Mouse (Mus musculus): ENCODE results near the gene 1700001C19Rik. TPM values are rescaled to one million over a fixed set of nuclear protein-coding genes. Genes with fewer than 3 reads are reported as not detected.

The 1700001C19Rik gene
- polyA plus RNA-seq, 1 experiment from 2014 or later, result 7.8 TPM

- Histone ChIP-seq H3K4me1 (ENCODE audit: insufficient read depth) (peaks cover 12% of the 10 kb centered on the region), H3K9ac (replicated peaks) (no peak overlapping the region), H3K27ac (ENCODE audit: low read depth) (no peak overlapping the region), H3K4me2 (ENCODE audit: low read depth, low read length) (no peak overlapping the region), H3K9me3 (ENCODE audit: low read length) (no peaks in the 10 kb centered on the region), H3K36me3 (replicated peaks; ENCODE audit: insufficient read depth, low read length) (no peaks in the 10 kb centered on the region), H3K27me3 (ENCODE audit: insufficient read depth, low read length) (no peaks in the 10 kb centered on the region), H3K4me3 (ENCODE audit: low read depth, low read length) (no peak overlapping the region)
- DNase-seq (peak; percentile 63), ATAC-seq (no peak)
- 64% methylated on average over 3 of the region's 3 CpGs for WGBS (ENCODE audit: insufficient replicate concordance)
- peak; percentile 73 for TF ChIP-seq CTCF (IDR thresholded peaks at IDR 0.05; ENCODE audit: low read depth)
- no peak for TF ChIP-seq EP300 (IDR thresholded peaks at IDR 0.05; ENCODE audit: low read depth)
These were observed 38.5 kb upstream of the 1700001C19Rik start for GRCm38 (mm10) chr17:47475714-47476113.

- 80% methylated on average over 4 of the region's 4 CpGs for WGBS (ENCODE audit: insufficient replicate concordance)
- no peak overlapping the region for H3K27ac ChIP-seq (ENCODE audit: low read depth)
- no peaks in the 10 kb centered on the region for H3K27me3 ChIP-seq (ENCODE audit: insufficient read depth, low read length)
- no peak overlapping the region for H3K9ac ChIP-seq (replicated peaks)
- TF ChIP-seq EP300 (IDR thresholded peaks at IDR 0.05; ENCODE audit: low read depth) (no peak), CTCF (IDR thresholded peaks at IDR 0.05; ENCODE audit: low read depth) (no peak)
- no peak overlapping the region for H3K4me2 ChIP-seq (ENCODE audit: low read depth, low read length)
- no peak overlapping the region for H3K4me3 ChIP-seq (ENCODE audit: low read depth, low read length)
- ATAC-seq (no peak), DNase-seq (no peak)
- H3K9me3 ChIP-seq (ENCODE audit: low read length), result no peaks in the 10 kb centered on the region
- no peaks in the 10 kb centered on the region for H3K36me3 ChIP-seq (replicated peaks; ENCODE audit: insufficient read depth, low read length)
- peaks cover 12% of the 10 kb centered on the region for H3K4me1 ChIP-seq (ENCODE audit: insufficient read depth)
These were observed 38.0 kb upstream of the 1700001C19Rik start for GRCm38 (mm10) chr17:47475181-47475580.

GRCm38 (mm10) chr17:47474250-47474649 lies 37.1 kb upstream of the 1700001C19Rik start:
- no peak overlapping the region for H3K4me2 ChIP-seq (ENCODE audit: low read depth, low read length)
- TF ChIP-seq EP300 (IDR thresholded peaks at IDR 0.05; ENCODE audit: low read depth), result no peak
- TF ChIP-seq CTCF (IDR thresholded peaks at IDR 0.05; ENCODE audit: low read depth), result no peak
- H3K4me1 ChIP-seq (ENCODE audit: insufficient read depth), result peaks cover 12% of the 10 kb centered on the region
- WGBS (ENCODE audit: insufficient replicate concordance), result 76% methylated on average over 4 of the region's 4 CpGs
- no peak overlapping the region for H3K4me3 ChIP-seq (ENCODE audit: low read depth, low read length)
- H3K27ac ChIP-seq (ENCODE audit: low read depth), result no peak overlapping the region
- no peak for DNase-seq
- no peaks in the 10 kb centered on the region for H3K27me3 ChIP-seq (ENCODE audit: insufficient read depth, low read length)
- H3K9ac ChIP-seq (replicated peaks), result no peak overlapping the region
- H3K36me3 ChIP-seq (replicated peaks; ENCODE audit: insufficient read depth, low read length), result no peaks in the 10 kb centered on the region
- H3K9me3 ChIP-seq (ENCODE audit: low read length), result no peaks in the 10 kb centered on the region
- ATAC-seq, result no peak

- no peak overlapping the region for H3K9ac ChIP-seq (replicated peaks)
- no peaks in the 10 kb centered on the region for H3K9me3 ChIP-seq (ENCODE audit: low read length)
- peak; percentile 93 for TF ChIP-seq CTCF (IDR thresholded peaks at IDR 0.05; ENCODE audit: low read depth)
- no peak for TF ChIP-seq EP300 (IDR thresholded peaks at IDR 0.05; ENCODE audit: low read depth)
- peak overlapping the region; percentile 6; the same call in 1 of the 2 replicates for H3K4me2 ChIP-seq (ENCODE audit: low read depth, low read length)
- no peaks in the 10 kb centered on the region for H3K27me3 ChIP-seq (ENCODE audit: insufficient read depth, low read length)
- 6% methylated on average over 8 of the region's 8 CpGs for whole genome bisulfite sequencing (ENCODE audit: insufficient replicate concordance)
- peaks cover 12% of the 10 kb centered on the region for H3K4me1 ChIP-seq (ENCODE audit: insufficient read depth)
- DNase-seq (peak; percentile 79), ATAC-seq (peak; percentile 52)
- H3K27ac ChIP-seq (ENCODE audit: low read depth), result 0 out of 2 replicates have a peak overlapping the region, but pooled peaks have one; percentile 57
- H3K36me3 ChIP-seq (replicated peaks; ENCODE audit: insufficient read depth, low read length), result no peaks in the 10 kb centered on the region
- no peak overlapping the region for H3K4me3 ChIP-seq (ENCODE audit: low read depth, low read length)
These were observed 36.3 kb upstream of the 1700001C19Rik start for GRCm38 (mm10) chr17:47473434-47473974.

- 38% methylated on average over 15 of the region's 15 CpGs for WGBS (ENCODE audit: insufficient replicate concordance)
- H3K36me3 ChIP-seq (replicated peaks; ENCODE audit: insufficient read depth, low read length), result no peaks in the 10 kb centered on the region; the same call in none of the 2 replicates
- no peak overlapping the region for H3K4me3 ChIP-seq (ENCODE audit: low read depth, low read length)
- peak overlapping the region; percentile 6; the same call in 1 of the 2 replicates for H3K4me2 ChIP-seq (ENCODE audit: low read depth, low read length)
- DNase-seq, result no peak
- H3K4me1 ChIP-seq (ENCODE audit: insufficient read depth), result peaks cover 12% of the 10 kb centered on the region
- peak overlapping the region; percentile 57 for H3K27ac ChIP-seq (ENCODE audit: low read depth)
- no peaks in the 10 kb centered on the region for H3K27me3 ChIP-seq (ENCODE audit: insufficient read depth, low read length)
- TF ChIP-seq CTCF (IDR thresholded peaks at IDR 0.05; ENCODE audit: low read depth) (no peak), EP300 (IDR thresholded peaks at IDR 0.05; ENCODE audit: low read depth) (no peak)
- H3K9me3 ChIP-seq (ENCODE audit: low read length), result no peaks in the 10 kb centered on the region
- no peak overlapping the region for H3K9ac ChIP-seq (replicated peaks)
- ATAC-seq, result peak; percentile 55
These were observed 35.5 kb upstream of the 1700001C19Rik start for GRCm38 (mm10) chr17:47472435-47473350.

DNA sequence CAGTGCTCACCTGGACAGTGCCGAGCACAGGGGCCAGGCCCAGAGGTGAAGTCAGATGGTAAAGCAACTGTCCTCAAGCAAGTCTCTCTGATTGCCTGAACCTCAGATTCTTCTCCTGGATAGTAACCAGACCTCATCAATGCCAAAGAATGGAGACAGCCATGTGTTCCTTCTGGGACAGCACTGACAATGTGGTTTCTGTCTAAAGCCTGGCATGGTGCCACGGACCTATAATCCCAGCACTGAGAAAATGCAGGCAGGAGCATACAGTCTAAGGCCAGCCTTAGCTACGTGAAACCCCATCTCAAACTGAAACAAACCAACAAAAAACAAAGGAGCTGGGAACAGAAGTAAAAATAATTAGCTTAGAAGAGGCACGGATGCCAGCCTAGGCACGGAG lies 33.5 kb upstream of the 1700001C19Rik start:
- Histone ChIP-seq H3K9me3 (ENCODE audit: low read length) (no peaks in the 10 kb centered on the region), H3K4me2 (ENCODE audit: low read depth, low read length) (no peak overlapping the region), H3K36me3 (replicated peaks; ENCODE audit: insufficient read depth, low read length) (peaks cover 3% of the 10 kb centered on the region), H3K27me3 (ENCODE audit: insufficient read depth, low read length) (no peaks in the 10 kb centered on the region), H3K4me1 (ENCODE audit: insufficient read depth) (peaks cover 12% of the 10 kb centered on the region), H3K27ac (ENCODE audit: low read depth) (no peak overlapping the region), H3K9ac (replicated peaks) (no peak overlapping the region), H3K4me3 (ENCODE audit: low read depth, low read length) (no peak overlapping the region)
- no peak for ATAC-seq
- WGBS (ENCODE audit: insufficient replicate concordance), result 86% methylated on average over 5 of the region's 5 CpGs
- TF ChIP-seq EP300 (IDR thresholded peaks at IDR 0.05; ENCODE audit: low read depth) (no peak), CTCF (IDR thresholded peaks at IDR 0.05; ENCODE audit: low read depth) (no peak)
- DNase-seq, result no peak

All from liver, postnatal 0 days (tissue).